Mouse (Mus musculus): ENCODE measurements around the gene Abhd13. TPM values are rescaled to one million over a fixed set of nuclear protein-coding genes. Genes with fewer than 3 reads are reported as not detected.

Abhd13 gene
- polyA plus RNA-seq, 1 experiment from 2014 or later, result 20.5 TPM

Other genes starting within 250 kb of the Abhd13 start
- 3.2 and 3.4 TPM in 2 replicates for gene Fam155a, start 206.5 kb upstream of the Abhd13 start, polyA plus RNA-seq (2014; fragmentation: Nextera tagmentation; extraction: Ambion mirVana)
- not detected in 2 replicates for gene Gm10217, start 113.5 kb upstream of the Abhd13 start, polyA plus RNA-seq (2014; fragmentation: Nextera tagmentation; extraction: Ambion mirVana)
- gene Lig4, start within 50 bp of the Abhd13 start, polyA plus RNA-seq (2014; fragmentation: Nextera tagmentation; extraction: Ambion mirVana), result 10.0 and 11.5 TPM in 2 replicates
- gene Tnfsf13b, start 28.8 kb downstream of the Abhd13 start, polyA plus RNA-seq (2014; fragmentation: Nextera tagmentation; extraction: Ambion mirVana), result 0.12 and 0.37 TPM in 2 replicates
- gene Myo16, start 176.2 kb downstream of the Abhd13 start, polyA plus RNA-seq (2014; fragmentation: Nextera tagmentation; extraction: Ambion mirVana), result 1.3 and 1.6 TPM in 2 replicates

Measured in forebrain, embryonic 11.5 days (tissue).